Mouse (Mus musculus): ENCODE results near the gene Rin2.

Rin2 gene

GRCm38 (mm10) chr2:145859932-145860801, 185.2 kb downstream of the Rin2 start:
- DNase-seq (ENCODE audit: low spot score in 2 of 2), result peak; percentile 89 to 93

DNA sequence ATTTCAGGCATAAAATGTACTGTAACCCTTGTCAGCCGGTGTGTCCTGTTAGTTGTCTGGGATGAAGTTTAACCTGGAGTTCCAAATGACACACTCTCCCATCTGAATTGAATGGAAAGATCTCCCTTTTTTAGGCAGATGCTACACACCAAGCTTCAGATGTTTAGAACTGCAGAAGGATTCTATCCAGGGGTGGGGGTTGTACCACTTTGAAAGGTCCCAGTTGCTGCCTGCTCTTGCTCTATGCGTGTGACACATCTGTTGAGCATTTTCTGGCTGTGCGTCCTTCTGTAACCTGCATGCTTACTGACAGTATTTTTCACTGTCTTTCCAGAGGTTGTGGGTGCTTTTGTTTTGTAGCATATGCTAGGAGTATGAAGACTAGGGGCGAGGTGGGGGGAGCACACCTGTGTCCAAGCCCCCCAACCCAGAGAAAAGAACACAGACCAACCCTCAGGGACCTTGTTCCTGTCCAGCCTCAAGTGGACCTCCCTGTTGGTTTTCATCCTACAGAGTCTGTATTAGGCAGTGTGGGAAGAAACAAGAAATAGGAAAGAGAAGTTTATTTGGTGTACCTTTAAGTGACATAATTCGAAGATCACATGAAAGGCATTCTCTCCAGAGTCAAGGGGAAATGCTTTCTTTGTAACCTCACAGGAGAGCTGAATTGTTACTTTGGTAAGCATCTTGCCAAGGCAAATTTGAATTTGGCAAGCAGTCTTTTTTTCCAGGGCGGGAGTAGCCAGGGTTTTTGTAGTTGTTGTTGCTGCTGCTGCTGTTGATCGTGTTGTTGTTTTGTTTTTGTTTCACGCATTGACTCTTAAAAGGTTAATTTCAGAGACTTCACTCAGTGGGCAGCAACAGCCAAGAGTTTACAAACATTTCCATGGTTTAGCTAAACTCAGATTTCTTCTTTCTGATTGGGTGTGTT, 186.4 kb downstream of the Rin2 start:
- peak in 1 of 2 experiments; percentile 17 for DNase-seq (ENCODE audit: low spot score in 2 of 2)

DNA sequence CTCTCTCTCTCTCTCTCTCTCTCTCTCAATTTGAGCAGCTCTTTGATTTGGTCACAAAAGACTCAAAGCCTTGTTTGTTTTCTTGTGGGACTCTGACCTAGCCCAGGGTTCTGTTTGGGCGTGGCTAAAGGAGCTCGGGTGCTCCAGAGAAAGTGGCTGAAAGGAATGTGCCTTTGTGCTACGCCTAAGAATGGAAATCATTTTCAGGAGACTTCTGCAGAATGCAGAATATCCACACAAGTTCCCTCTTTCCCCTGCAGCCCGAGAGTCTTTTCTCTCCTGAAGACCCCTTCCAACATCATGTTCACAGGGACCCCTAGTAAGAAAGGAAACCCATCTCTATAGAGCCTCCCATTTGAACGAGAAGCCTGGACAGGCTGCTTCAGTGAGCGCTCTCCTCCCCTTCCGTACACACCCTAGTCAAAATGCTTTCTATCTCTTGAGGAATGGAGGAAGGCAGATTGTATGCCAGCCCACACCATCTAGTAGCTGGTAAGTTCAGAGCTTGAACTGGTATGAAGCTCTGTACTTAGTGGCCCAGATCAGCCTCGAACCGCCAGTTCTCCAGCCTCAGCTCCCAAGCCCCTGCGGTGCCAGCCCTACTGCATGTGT, 187.3 kb downstream of the Rin2 start:
- no peak for DNase-seq (ENCODE audit: low spot score in 2 of 2)

GRCm38 (mm10) chr2:145865344-145865743, 190.3 kb downstream of the Rin2 start:
- DNase-seq (ENCODE audit: low spot score in 2 of 2), result no peak

- DNase-seq (ENCODE audit: low spot score in 2 of 2), result no peak
These were observed 191.2 kb downstream of the Rin2 start for GRCm38 (mm10) chr2:145866238-145866637.

GRCm38 (mm10) chr2:145866695-145867449, 191.9 kb downstream of the Rin2 start:
- DNase-seq (ENCODE audit: low spot score in 2 of 2), result no peak

DNA sequence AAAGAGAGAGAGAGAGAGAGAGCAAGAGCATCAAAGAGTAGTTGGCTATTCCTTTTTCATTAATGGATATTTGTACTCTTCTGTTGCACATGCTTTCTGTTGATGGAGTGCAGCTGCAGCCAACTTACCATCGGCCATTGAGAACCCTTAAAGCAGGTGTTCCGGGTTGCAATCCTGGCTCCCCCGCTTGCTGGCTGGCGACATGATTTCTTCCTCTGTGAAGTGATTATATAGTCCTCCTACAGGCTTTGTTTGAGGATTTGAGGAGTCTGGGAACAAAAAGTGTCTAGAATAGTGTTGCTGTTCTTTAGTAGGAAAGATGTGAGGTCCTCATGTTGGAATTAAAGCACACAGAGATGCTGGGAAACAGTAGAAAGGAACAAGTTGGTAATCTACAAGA, 196.3 kb downstream of the Rin2 start:
- no peak for DNase-seq (ENCODE audit: low spot score in 2 of 2)

- DNase-seq (ENCODE audit: low spot score in 2 of 2), result no peak
These were observed 197.1 kb downstream of the Rin2 start for GRCm38 (mm10) chr2:145872099-145872498.

GRCm38 (mm10) chr2:145873953-145874352, 198.9 kb downstream of the Rin2 start:
- no peak for DNase-seq (ENCODE audit: low spot score in 2 of 2)

GRCm38 (mm10) chr2:145874879-145875482, 200.0 kb downstream of the Rin2 start:
- no peak for DNase-seq (ENCODE audit: low spot score in 2 of 2)

GRCm38 (mm10) chr2:145877191-145877590, 202.2 kb downstream of the Rin2 start:
- DNase-seq (ENCODE audit: low spot score in 2 of 2), result no peak

- DNase-seq (ENCODE audit: low spot score in 2 of 2), result no peak
These were observed 206.1 kb downstream of the Rin2 start for GRCm38 (mm10) chr2:145880887-145881747.

DNA sequence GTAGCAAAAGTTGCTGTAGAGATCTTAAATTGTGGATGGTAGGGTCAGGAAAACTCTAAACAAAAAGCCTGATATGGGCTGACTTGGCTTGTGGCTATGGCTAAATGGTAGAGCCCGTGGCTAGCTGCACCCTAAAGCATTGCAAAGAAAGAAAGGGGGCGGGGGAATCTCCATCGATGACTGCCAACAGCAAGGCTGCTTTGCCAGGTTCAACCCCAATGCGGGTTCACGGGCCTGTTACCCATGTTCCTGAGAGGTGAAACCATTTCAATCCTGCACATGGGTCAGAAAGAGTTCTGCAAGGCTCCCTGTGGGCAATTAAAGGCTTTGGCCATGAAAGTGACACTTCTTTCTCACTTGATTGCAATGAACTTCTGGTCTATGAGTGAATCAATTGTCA, 206.9 kb downstream of the Rin2 start:
- DNase-seq (ENCODE audit: low spot score in 2 of 2), result no peak

GRCm38 (mm10) chr2:145882398-145882797, 207.4 kb downstream of the Rin2 start:
- no peak for DNase-seq (ENCODE audit: low spot score in 2 of 2)

DNA sequence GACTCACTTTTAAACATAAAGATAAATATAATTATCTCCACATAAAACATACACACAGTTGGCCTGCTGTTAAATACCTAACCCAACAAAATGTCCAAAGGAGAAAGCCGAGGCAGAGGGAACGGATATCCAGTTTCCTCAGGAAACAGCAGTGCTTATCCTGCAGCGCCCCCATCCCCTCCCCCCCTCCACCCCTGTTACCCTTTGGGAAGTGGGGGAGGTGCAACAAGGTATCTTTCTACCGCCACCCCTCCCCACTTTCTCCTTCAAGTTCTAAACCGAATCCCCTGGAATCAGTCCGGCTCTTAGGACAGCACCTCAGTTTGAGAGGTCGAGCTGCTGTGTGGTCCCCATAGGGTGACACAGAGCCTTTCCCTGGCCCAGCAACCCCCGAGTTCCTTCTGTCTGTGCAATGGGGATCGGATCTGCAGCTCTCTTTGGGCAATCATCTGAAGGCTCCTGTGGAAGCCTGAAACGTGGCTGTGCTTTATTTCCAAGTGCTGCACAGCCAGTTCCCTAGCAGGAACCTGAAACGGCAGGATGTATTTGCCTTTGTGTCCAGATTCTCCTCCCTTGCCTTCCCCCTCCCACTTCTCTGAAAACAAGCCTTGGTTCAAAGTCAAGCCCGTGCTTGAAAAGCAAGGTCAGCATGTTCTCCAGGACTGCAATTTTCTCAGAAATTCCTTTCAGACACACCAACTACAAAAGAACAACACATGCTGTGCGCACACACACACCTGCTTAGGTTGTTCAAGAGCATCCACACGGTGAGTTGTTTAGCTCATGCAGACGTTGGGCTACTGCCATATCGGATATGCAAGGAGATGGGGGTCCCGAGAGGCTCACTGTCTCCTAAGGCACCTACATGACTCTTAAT, 209.3 kb downstream of the Rin2 start:
- DNase-seq (ENCODE audit: low spot score in 2 of 2), result no peak

GRCm38 (mm10) chr2:145884913-145885785, 210.1 kb downstream of the Rin2 start:
- peak in 1 of 2 experiments; percentile 65 for DNase-seq (ENCODE audit: low spot score in 2 of 2)

DNA sequence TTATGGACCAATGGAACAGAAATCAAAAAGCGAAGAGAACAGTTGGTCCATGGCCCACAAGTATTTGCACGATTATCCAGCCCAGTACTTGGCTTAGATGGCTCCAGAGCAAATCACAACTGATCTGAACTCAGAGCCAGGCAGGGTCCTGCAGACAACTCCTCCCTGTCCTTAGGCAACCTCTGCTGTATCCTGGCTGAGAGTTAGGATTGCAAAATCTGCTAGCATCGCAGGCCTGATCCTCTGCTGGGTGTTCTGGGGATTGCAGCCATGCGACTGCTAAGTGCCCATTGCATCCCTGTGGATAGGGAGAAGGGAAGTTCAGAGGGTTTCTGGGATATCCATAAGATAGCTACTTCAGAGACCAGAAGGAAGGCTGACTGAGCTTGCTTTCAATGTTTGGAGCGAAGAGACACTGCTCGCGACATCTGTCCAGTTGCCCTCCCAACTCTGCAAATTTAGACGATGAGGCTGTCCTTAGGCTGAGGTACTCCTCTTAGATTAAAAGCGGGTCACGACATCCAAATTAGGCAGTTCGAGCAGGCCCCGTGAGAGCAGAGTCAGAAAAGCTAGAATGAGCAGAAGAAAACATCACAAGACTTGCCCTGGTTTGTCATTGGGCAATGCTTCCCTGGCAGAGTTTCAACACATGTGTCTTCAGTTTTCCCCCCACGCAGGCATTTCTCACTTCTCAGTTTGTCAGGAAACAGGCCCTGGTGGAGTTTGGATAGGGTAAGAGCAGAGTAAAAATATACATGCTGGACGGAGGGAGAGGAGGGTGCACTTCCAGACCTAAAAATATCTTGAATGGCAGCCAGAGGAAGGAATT, 213.1 kb downstream of the Rin2 start:
- DNase-seq (ENCODE audit: low spot score in 2 of 2), result peak; percentile 45 to 72

All from frontal cortex, postnatal 36 days (tissue).